Mouse (Mus musculus) lung, postnatal 10 days (tissue): Measurements from ENCODE around the gene Mast4.
A peak's percentile ranks its signal among the peaks of the same experiment; 100 is the strongest.

Source experiments
- DNase-seq: peaks from one replicate; pipeline ENCODE4 v3.0.0; 2021

Gene Mast4

GRCm38 (mm10) chr13:102886147-102886546, 448.1 kb downstream of the Mast4 start:
- DNase-seq = no peak

- DNase-seq = no peak
Measured at GRCm38 (mm10) chr13:102880381-102881076, 453.8 kb downstream of the Mast4 start.

GRCm38 (mm10) chr13:102878631-102879030, 455.7 kb downstream of the Mast4 start:
- no peak for DNase-seq

- DNase-seq = no peak
Measured at GRCm38 (mm10) chr13:102877766-102878325, 456.5 kb downstream of the Mast4 start.

DNA sequence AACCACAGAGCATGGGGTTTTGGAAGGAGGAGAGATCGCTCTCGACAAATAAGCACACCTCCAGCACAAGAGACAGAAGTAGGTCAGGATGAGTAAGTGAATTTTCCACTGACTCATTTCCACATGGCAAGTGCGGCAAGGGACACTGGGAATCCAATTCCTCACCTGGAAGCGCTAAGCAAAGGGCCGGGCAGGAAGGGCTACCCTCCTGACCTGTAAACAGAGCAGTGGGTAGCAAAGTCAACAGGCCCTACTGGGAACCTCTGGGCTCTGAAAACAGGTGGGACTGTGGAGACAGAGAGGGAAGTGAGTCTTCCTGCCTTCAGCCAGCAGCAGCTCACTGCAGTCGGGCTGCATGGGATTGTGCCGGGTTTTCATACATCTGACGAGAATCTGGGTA, 457.1 kb downstream of the Mast4 start:
- DNase-seq = no peak

GRCm38 (mm10) chr13:102875520-102875919, 458.8 kb downstream of the Mast4 start:
- no peak for DNase-seq

GRCm38 (mm10) chr13:102875144-102875476, 459.2 kb downstream of the Mast4 start:
- DNase-seq = no peak

DNA sequence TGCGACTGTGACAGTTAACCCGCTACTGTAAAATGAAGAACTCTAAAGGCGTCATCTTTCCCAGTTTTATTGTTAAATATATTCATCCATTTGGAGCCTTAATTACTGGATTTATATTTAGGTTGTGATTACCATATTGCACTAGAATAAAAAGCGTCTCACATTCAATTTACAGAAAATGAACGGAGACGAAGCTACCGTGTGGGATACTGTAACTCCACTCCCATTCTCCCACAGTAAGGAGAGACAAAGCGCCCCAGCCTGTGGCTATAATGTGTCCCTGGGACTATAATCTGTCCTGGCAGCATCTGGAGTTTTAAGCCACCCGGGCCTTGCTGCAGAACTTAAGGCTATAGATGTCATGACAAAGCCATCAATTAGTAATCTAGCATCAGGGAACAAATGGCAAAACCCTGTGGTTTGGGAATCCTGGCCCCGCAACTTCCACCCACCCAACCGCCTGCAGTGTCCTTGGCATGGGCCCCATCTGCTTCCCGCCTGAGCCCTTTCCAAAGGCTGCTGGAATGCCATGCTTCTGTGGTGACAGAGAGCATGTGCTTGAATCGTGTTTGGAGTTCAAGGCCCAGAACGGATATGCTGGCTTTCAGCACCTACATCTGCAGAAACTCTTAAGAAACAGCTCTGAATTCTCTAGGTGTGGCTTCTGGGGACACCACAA, 459.7 kb downstream of the Mast4 start:
- peak; percentile 66 for DNase-seq

- DNase-seq = no peak
Measured at GRCm38 (mm10) chr13:102873412-102874016, 460.8 kb downstream of the Mast4 start.

DNA sequence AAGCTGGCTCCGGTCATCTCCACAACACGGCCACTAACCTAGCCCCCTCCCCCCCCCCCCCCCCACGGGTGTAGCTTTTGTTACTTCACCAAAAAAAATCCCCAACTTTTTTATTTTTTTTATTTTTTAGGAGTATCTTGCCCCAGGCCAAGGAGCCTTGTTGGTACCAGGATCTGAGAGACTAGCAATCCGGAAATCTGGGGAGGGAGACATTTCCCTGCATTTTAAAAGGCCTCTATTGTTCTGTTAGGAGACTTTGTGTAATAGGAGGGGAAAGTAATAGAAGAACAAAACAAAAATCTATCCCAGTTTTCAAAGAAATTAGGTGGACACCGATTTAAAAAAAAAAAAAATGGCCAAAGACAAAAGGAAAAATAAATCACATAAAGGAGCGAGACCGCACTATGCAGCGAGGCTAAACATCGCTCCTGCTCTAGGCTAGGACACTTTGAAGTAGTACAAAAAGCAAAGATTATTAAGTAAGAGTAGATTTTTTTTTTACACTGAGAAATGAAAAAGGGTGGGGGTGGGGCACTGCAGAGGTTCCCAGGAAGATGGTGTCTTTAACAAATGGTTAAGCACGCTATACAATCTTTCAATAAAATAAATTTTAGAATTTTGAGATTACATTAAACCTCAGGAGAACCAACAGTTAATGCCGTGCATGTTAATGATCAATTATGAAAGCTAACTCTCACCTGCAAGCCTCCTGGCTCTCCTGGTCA, 462.8 kb downstream of the Mast4 start:
- no peak for DNase-seq

GRCm38 (mm10) chr13:102869541-102869940, 464.8 kb downstream of the Mast4 start:
- peak; percentile 33 for DNase-seq

DNA sequence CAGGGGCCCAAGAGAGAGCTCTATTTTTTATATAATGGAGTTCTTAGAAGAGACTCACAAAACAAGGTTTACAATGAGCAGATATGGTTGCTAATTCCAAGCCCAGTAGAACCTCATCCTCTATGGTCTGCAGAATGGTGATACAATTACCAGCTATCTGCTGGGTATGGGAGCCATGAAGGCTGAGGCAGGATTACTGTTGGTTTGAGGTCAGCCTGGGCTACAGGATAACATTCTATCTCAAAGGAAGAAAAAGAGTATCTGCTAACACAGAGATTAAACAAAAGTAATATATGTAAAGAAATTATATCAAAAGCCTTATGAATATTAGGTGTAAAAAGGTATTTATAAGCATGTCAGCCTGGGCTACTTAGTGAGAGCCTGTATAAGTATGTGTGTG, 467.5 kb downstream of the Mast4 start:
- no peak for DNase-seq

DNA sequence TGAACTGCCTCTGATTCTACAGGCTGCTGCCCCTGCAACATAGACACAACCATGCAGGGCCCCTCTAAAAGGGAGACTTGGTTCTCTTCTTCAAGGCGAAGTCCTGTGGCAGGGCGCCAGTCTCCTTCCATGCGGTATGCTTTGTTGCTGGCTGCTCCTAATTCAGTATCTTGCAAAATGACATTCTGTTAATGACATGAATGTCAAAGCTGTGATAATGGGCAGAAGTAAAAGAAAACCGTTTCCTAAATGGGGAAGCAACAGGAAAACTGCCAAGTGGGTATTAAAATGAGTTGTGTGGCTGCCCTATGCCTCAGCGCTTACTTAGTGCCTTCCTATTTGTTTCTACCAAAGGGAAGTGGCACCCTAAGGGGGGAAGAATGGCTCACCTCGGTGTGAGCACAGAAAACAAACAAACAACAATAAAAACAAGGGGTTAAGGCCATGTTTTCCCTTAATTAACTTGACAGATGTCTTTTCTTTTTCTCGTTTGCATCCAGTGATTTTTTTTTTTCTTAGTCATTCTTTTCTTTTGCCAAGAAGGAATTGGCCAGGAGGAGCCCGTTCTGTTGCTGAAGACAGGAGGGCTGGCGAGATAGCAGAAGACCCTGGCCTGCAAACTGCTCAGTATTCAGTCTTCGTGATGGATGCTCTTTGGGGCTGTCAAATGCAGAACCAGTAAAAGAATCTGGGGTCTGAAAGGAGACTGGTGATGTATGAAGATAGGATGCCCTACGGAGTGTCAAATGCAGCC, 468.1 kb downstream of the Mast4 start:
- DNase-seq = peak; percentile 84

GRCm38 (mm10) chr13:102865494-102865893, 468.8 kb downstream of the Mast4 start:
- no peak for DNase-seq

DNA sequence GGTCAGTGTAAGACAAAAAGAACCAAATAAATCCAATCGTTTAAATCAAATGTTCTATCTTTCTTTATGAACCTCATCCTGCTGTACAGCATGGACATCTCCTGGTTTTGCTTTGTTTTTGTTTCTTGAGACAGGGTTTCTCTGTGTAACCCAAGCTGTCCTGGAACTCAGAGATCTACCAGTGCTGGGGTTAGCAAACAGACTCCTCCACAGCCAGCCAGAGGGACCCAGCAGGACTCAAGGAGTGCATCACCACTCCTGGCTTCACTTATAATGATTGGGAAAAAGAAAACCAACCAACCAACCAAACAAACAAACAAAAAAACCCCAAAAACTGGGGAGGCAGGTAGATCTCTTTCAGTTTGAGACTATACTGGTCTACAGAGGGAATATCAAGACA, 469.5 kb downstream of the Mast4 start:
- DNase-seq = no peak

- no peak for DNase-seq
Measured at GRCm38 (mm10) chr13:102864079-102864478, 470.2 kb downstream of the Mast4 start.

GRCm38 (mm10) chr13:102862981-102863380, 471.3 kb downstream of the Mast4 start:
- no peak for DNase-seq

DNA sequence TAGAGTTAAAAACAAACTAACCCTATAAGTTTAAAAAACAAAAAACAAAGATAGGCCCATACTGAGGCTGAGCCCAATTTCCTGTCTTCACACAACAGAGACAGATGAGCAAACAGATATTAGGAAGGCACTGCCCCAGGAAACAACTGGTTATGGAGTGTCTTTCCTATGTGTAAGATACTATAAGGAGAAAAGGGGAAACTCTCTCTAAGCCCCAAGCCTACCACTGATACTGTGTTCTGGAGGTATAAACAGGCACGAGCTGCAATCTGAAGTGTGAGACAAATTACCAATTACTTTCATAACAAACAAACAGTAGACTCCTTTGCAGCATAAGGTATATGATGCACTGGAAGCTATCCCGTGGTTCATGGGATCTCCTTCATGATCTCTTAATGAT, 471.9 kb downstream of the Mast4 start:
- DNase-seq = no peak

- no peak for DNase-seq
Measured at GRCm38 (mm10) chr13:102860733-102861132, 473.6 kb downstream of the Mast4 start.

GRCm38 (mm10) chr13:102860135-102860534, 474.2 kb downstream of the Mast4 start:
- no peak for DNase-seq

DNA sequence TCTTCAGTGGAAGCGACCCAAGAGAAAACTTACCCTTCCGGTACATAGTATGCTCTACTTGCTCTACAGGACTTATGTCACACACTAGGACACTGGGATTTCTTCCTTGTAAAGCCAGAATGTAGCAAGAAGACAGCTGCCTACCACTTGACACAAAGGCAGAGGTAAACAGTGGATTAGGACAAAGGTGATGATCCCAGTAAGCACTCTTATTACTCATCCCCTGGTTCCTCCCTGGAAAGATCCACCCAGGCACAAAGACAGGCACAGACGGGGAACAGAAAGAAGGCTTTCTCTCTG, 476.8 kb downstream of the Mast4 start:
- no peak for DNase-seq

GRCm38 (mm10) chr13:102856821-102857538, 477.3 kb downstream of the Mast4 start:
- no peak for DNase-seq
